Mouse (Mus musculus): ENCODE results near the gene Wasf2.

Wasf2 gene

DNA sequence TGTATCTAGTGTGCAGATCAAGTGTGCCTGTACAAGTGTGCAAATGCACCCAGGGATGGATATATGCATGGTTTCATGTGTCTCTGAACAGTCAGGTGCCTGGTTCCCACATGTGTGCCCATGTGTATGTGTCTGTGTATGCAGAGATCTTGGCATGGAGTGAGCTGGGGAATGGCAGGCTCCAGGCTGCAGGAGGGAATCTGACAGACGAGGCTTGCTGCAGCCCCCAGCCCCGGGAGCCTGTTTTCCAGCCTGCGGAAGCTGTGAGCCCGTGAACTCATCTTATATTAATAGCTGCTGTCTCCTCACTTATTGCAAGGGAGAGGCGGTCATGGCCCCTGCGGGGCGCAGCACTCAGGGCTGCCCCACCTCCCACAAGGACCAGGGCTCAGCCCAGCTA lies 74.1 kb downstream of the Wasf2 start:
- DNase-seq, result no peak

DNA sequence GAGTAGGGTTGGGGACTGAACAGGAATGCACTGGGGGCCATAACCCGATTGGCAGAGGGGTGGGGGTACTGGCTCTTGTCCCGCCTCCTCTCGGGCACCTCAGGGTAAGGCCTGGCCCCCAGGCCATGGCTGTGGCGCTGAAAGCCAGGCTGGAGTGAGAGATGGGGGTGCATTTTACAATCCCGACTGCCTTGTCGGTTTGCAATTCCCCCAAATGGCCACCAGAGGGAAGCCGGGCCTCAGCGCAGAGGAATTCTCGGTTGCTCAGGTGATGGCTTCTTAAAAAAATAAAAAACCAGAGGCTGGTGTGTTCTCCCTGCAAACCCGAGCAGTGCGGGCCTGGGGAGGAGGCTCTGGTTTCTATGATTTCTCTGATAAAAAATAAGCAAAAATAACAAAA lies 79.1 kb downstream of the Wasf2 start:
- peak; percentile 78 to 82 for DNase-seq

DNA sequence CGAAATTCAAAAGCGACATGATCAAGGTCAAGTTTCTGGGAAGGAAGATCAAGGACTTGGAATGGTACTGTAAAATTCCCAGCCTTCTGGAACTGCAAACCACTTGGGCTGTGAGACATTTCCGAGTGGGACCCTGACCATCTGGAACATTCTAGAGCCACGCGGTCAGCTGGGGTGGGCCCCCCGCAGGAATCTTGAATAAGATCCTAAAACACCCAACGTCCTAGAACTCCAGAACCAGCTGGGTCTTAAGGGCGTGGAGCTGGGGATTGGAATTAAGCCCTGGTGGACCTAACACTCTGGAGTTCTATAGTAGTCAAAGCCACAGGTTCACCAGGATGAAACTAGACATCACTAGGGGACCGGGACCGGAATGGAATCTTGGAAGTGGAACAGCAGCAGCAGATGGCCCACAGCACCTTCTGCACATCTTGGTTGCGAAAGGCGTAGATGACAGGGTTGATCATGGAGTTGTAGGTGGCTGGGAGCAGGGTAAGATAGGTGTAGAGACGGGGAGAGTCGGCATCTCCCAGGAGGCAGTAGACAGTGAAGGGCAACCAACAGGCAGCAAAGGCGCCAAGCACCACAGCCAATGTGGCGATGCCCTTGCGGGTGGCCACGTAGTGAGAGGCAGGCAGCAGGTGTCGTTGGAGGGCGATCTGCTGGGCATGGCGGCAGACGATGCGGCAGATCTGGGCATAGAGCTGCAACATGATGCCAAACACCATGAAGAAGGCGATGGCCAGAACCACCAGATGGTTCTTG lies 79.9 kb downstream of the Wasf2 start:
- peak; percentile 75 to 77 for DNase-seq

DNA sequence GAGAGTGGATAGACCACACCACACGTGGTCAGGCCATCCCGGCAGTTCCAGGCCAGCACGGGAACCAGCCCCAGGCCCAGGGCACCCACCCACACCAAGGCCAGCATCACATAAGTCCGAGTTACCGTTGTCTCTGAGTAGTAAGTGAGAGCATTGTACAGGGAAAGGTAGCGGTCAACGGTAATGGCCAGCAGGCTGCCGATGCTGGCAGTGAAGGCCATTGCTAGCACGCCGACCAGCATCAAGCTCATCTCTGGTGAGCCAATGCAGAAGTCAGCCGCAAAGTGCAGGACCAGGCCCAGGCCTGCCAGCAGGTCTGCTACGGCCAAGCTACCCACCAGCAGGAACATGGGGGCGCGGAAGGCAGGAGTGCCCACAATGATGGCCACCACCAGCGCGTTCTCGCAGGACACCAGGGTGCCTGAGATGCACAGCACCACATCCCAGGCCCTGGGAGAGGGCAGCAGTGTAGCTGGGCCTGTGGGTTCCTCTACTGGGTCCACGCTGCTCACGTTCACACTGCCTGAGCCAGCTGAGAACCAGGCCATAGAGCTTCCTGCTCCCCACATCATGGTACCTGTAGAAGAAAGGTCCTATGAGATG lies 80.6 kb downstream of the Wasf2 start:
- peak in 1 of 2 experiments; percentile 60 for DNase-seq

DNA sequence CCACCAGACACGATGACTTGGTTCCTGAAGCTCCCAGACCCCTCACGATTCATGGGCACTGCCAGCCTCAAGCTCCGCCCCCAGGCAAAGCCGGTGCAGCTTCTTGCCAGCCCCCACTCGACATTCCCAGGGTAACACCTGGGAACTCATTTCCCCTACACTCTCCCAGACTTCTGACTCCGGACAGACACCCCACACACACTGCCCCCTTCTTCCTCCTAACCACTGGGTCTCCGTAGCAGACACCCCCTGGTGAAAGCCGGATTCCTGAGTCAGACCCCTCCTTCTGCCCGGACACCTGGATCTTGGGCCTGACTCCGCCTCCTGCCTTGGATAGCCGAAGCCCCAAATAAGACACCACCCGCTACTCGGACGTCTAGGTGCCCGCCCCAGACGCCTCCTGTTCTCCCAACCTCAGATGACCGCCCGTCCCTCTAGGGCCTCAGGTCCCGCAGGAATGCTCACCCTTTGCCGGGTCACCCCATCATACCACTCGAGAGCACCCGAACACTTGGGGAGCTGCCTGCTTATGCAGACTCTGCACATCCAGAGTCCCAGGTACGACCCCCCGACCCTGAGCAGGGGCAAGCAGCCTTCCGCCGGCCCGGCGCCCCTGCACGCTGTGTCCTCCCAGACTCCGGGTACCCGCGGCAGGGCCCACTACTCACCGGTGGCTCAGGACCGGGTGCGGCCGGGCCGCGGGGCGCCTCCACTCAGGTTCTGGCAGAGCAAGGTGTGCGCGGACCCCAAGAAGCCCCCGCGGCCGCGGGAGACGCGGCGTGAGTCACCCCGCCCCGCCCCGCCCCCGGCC lies 81.7 kb downstream of the Wasf2 start, which contains the start of the genes Cd164l2 and Gpr3:
TSS of gene Cd164l2 (plus strand) at position 381 of the 811 bp plus-strand sequence.
TSS of gene Gpr3 (minus strand) at position 786 of the 811 bp plus-strand sequence.
- DNase-seq, result peak; percentile 66 to 73

DNA sequence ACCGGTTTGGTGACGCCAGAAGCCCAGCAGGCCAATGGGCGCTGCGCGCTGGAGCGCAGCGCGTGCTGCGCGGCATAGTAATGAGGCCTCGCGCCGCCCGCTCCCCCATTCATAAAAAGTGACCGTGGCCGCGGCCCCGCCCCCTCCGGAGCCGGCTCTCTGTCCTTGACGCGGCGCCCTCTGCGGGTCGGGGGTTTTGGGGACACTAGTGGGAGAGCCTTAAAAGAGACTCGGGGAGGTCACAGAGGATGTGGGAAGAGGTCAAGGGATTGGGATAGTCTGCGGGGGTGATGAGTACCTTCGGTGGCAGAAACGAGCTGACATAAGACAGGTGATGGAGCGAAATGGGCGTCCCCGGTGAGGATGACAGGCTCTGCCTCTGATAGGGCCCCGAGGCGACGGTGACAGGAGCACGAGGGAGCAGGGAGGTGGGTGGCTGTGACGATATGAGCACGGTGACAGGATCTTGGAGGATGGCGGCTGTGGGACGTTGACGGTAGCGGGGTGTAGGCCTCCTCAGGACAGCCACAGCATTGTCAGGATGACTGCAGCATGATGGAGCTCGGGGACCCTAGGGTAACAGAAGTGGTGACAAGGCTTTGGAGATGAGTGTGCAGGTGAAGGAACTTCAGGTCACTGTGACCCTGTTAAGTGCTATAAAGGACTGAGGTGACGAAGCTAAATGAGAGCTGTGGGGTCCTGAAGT lies 82.4 kb downstream of the Wasf2 start:
- peak; percentile 92 to 94 for DNase-seq

DNA sequence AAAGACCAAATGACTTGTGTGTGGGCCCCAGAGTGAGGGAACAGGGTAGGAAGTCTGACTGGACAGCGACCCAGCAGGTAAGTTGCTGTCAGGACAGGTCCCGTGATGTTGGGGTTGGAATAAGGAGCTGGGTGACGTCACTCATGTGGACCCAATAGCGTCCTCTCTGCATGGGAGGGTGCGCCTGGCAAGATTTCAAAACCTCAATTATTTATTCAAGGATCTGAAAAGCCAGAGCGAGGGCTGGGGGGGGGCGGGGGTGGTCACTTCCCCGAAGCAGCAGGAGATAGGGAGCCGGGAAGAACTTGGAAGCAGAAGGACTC lies 82.9 kb downstream of the Wasf2 start:
- DNase-seq, result peak; percentile 59 to 72

DNA sequence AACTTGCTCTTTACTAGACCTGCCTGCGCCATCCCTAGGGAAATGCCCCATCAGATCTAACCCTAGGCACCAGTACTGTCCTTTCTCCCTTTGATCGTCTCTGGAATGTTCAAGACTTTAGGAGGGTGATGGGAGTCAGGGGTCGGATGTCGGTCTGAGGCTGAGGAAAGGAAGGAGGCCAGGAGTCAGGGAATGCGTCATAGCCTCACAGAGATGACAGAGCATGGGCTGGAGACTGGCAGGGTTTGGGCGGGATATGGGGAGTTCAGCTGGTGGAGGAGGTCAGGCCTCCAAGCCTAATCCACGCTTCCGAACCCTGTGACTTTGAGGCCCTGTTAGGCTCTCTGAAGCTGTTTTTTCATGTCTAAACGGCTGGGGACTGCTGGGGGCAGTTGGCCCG lies 83.4 kb downstream of the Wasf2 start:
- peak in 1 of 2 experiments; percentile 25 for DNase-seq

DNA sequence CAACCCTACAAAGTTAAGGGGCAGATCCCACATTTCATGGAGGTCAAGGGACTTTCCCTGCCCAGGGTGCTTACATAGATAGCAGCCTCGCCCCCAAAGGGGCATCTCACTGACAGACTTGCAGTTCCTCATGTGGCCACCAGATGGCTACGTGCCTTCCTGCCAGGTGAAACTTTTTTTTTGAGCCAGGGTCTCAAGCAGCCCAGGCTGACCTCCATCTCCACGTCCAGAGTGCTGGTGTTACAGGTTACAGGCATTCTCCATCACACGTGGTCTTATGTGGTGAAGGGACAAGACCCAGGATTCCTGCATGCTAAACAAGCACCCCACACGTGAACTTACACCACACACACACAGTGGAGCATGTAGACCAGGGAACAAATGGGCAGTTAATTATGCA lies 87.3 kb downstream of the Wasf2 start:
- DNase-seq, result peak; percentile 84 to 91

DNA sequence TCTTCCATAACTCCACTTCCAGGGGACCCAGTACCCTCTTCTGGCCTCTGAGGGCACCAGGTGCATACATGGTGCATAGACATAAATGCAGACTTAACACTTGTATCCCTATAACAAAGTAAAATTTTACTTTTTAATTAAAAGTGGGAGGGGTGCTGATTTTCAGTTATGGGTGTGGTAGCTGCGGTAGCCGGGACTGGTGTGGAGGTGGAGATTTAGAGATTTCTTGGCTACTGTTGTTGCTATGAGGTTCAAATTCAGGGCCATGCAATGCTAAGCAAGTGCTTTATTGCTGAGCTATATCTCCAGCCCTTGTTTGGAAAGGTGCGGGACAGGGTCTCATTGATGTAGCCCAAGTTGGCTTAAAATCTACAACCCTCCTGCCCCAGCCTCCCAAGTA lies 88.4 kb downstream of the Wasf2 start:
- DNase-seq, result no peak

DNA sequence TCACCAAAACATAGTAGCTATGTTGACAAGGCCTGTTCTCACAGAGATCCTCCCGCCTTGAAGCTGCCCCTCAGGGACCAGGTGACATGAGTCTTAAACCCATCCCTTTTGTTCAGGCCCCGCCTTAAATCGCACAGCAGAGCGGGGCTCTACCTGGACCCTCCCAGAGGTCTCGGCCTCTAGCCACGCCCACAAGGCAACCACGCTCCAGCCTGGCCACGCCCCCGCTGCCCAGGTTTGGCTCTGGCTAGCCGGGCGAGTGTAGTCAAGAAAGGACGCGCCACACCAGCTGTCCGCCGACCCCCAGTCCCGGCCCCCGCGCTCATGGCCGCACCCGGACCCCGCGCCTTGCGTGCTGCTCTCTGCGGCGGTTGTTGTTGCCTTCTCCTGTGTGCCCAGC lies 90.4 kb downstream of the Wasf2 start:
- DNase-seq, result peak; percentile 37 to 47

DNA sequence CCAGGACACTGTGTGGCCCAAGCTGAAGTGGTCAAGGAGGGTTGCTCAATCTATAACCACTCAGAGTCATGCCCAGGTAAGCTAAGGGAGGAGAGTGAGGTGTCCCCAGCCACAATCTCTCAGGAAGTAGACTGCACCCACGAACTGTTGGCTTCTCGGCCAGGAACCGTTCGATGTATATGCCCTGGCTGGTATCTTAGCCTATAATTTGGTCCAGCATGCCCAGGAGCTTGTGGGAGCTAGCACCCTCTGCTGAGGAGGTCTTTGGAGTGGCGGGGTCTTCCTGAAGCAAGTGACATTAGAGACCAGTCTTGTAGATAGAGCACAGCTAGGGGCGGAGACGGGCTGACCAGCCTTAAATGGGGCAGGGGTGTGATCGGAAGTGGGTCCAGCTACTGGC lies 91.4 kb downstream of the Wasf2 start:
- DNase-seq, result no peak

DNA sequence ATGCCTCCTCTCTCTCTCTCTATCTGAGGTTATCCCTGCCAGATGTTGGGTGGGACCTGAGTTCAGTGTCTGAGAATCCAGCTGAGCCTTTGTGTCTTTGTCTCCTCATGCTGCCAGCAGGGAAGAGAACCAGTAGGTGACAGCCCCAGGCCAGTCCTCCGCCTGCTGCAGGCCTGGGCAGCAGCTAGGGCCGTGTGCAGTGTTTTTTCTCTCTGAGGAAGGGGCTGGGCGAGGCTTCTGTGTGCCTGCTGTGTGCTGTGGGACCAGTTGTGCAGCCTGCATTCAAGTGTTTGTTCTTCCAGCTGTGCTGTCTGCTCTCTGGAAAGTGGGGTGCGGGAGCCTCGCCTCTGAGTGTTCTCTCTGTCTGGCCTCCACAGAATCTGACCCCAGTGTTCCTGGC lies 93.6 kb downstream of the Wasf2 start:
- DNase-seq, result no peak

DNA sequence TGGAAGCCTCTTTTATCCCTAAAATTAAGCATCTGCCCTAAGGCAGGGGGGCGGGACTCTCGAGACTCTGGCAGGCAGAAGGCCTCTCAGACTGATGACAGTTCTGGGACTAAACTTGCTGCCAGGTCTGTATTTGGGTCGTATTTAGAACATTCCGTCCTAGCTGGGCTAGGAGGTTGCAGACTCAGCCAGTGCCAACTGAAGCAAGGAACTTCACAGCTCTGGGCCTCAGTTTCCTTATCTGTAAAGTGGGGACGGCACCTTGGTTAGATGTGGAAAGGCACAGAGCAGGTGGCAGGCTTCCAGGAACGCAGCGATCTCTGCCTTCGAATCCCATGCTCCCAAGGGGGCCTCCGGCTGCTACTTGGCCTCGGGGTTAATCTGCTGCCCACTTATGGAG lies 95.8 kb downstream of the Wasf2 start:
- peak in 1 of 2 experiments; percentile 56 for DNase-seq

DNA sequence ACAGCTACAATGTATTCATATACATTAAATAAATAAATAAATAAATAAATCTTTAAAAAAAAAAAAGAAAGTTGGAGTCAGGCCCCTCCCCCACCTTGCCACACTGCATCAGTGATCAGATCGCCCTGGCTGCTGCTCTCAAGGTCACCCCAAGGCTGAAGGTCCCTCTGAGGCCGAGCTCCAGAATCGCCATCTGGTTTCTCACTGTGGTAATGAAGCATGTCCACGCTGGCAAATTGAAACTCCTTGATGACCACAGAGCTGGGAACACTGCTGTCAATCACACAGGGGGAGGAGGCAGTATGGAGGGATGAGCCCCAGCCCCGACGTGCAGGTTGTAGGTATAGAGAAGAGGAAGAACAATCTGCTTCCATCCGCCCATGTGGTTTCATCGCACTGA lies 97.3 kb downstream of the Wasf2 start:
- peak; percentile 40 to 65 for DNase-seq

DNA sequence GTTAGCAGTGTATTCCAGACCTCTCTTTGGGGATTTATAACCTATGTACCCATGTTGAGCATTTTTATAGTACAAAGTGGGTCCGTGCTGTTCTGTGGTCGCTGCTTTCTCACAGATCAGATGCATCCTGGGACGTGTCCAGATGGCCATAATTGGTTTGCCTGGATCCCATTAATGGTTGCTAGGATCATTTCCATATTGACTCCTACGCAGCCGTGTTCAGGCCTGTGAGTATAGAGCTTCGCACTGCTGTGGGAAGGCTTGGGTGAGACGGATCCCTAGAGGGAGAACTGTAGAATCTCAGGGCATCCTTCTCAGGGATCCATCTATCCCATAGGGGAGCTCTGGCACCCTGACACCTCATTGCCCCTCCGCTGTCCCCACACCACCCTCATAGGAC lies 99.3 kb downstream of the Wasf2 start:
- no peak for DNase-seq

DNA sequence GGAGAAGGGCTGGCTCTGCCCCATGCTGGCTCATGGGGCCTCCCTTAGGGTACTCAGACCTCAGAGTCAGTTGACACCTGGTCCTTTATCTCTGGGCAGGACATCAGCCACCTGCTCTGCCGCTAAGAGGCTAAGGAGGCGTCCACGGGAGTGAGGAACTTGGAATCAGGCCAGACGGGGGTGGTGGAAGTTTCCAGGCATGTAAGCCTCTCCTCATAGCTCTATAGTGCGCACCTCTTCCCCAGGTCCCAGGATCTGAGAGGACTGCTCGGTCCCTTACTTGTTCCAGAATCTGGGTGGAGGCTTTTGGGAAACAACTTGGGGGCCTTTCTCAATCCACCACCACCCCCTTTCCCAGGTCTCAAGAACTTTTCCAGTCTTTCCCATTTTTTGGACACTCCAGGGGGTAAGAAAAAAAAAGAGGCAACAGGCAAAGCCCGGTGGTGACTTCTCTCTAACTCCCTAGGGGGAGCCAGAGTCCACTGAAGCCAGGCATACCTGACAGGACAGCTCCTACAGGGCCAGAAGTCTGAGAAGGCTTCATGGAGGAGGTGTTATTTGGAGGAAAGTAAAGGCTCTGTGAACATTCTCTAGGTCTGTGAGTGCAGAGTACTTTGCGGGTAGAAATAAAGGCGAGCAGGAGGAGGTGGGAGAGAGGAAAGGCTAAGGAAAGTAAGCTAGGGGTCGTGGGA lies 103.1 kb downstream of the Wasf2 start:
- no peak for DNase-seq

DNA sequence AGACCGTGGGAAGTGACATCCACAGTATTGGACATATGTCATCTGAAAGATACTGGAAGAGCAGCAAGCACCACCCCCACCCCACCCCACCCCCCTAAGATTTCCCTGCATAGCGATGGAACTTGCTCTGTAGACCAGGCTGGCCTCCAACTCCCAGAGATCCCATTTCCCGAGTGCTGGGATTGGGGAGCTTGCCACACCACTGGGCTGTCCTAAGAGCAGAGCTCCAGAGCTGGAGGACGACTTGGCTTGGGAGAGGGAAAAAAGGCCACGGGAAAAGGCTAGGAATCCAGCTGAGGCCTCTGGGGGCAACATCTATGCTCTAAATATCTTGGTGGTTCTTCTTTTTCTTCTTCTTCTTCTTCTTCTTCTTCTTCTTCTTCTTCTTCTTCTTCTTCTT lies 104.5 kb downstream of the Wasf2 start:
- DNase-seq, result no peak

DNA sequence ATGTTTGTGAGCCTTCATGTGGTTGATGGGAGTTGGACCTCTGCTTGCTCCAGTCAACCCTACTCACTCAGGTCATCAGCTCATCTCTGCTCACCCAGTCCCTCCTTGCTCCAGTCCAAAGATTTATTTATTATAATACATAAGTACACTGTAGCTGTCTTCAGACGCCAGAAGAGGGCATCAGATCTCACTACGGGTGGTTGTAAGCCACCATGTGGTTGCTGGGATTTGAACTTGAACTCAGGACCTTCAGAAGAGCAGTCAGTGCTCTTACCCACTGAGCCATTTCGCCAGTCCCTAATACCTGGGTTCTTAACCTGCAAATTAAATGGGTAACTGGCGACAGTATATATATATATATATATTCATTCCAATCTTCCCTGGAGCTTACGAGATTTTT lies 105.1 kb downstream of the Wasf2 start:
- no peak for DNase-seq

DNA sequence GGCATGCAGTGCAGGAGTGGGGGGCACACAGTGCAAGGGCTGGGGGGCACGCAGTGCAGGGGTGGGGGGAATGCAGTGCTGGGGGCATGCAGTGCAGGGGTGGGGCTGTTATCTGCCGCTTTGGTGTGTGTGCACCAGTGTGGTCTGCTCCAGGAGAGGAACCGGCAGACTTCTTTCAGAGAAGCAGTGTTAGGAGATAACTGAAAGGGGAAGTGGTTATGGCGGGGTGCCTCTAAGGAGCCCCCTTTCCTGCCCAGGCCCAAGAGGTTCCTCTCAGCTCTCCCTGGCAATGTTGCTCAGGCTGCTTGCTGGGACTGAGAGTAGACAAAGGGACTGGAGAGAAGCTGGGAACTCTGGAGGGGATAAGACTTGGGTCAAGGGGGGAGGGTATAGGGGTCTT lies 107.6 kb downstream of the Wasf2 start:
- DNase-seq, result no peak

DNA sequence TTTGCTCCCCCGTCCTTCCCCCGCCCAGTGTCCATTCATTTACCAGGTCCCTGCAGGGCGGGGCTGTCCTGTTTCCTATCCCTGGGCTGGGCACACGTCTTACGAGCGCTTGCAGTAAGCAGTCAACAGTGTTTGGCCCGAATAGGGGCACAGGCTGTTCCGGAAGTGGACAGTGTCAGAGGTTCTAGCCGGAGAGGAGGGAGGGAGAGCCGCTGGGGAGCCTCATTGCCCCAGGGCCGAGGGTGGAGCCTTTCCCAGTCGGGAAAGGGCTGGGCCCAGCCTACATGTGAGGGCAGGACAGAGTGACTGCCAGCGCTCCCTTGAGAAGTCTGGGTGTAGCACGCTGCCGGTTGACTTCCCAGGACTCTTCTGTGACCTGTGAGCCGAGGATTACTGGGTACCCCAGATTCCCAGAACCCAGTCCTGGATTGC lies 110.2 kb downstream of the Wasf2 start, which contains the start of gene Map3k6:
TSS of gene Map3k6 (plus strand) at position 329 of the 432 bp plus-strand sequence.
- DNase-seq, result no peak
